Mouse (Mus musculus): ENCODE measurements around the gene Il1b. TPM values are rescaled to one million over a fixed set of nuclear protein-coding genes. Genes with fewer than 3 reads are reported as not detected.

Il1b gene
- polyA plus RNA-seq (2015; fragmentation: Nextera tagmentation; extraction: Ambion mirVana), result 0.22 and 0.61 TPM in 2 replicates

DNA sequence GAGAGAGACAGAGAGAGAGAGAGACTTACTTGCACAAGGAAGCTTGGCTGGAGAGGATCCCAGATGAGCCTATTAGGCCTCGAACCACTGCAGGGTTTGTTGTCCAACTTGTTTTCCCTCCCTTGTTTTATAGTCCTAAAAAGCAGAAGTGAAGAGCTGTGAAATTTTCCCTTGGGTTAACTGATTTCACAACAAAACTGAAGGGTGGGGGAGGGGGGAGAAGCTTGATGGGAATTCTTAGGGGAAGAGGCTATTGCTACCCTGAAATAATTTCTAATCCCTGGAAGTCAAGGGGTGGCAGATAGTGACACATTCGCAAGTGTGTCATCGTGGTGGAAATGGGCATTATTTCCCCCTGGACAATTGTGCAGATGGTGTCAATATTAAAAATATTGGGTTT is at the start of gene Il1b:
TSS of gene Il1b (minus strand) at position 101 of the 400 bp plus-strand sequence.
- H3K9me3 ChIP-seq (ENCODE audit: control insufficient read depth, low read length), result no peaks in the 10 kb centered on the region
- no peak within 1 kb of the TSS for H3K4me2 ChIP-seq (replicated peaks; ENCODE audit: low read depth)
- no peak within 1 kb of the TSS for H3K9ac ChIP-seq (ENCODE audit: low read length)
- H3K4me1 ChIP-seq (replicated peaks; ENCODE audit: control insufficient read depth, insufficient read depth), result no peaks in the 10 kb centered on the region
- TF ChIP-seq CTCF (IDR thresholded peaks at IDR 0.05; ENCODE audit: low read depth) (no peak), EP300 (optimal IDR thresholded peaks at IDR 0.05) (no peak)
- no peaks in the 10 kb centered on the region for H3K36me3 ChIP-seq (ENCODE audit: control insufficient read depth, insufficient read depth, low read length)
- 85% methylated on average over 3 of the region's 3 CpGs for WGBS
- DNase-seq (ENCODE audit: low spot score) (no peak), ATAC-seq (ENCODE audit: low FRiP score, low TSS enrichment) (no peak)
- no peak within 1 kb of the TSS for H3K27ac ChIP-seq (replicated peaks)
- no peak within 1 kb of the TSS for H3K4me3 ChIP-seq (ENCODE audit: low read depth, low read length)
- no peaks in the 10 kb centered on the region for H3K27me3 ChIP-seq (ENCODE audit: control insufficient read depth, insufficient read depth, low read length)

DNA sequence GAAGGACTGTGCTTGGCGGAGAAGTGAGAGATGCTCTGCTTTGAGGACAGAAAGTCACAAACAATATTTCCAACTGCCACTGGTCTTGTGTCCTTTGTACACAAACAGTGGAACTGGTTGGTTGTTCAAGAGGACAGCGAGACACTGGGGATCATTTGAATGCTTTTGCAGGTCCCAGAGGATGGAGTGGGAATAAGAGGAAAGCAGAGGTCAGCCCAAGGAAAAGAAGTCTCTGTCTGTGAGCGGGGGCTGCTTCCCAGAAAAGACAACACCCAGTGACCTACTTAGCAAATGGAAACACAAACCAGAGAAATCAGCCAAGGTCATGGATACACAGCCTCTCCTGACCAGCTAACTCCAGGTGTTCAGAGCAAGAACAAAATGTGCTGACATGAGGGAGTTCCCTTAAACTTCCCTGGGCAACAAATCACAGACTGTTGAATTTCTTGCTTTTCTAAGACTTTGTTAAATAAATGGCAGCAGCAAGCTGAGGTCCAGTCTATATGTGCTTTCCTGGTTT is 48.5 kb upstream of the Il1b start:
- Histone ChIP-seq H3K4me1 (replicated peaks; ENCODE audit: control insufficient read depth, insufficient read depth) (no peaks in the 10 kb centered on the region), H3K4me2 (replicated peaks; ENCODE audit: low read depth) (no peak overlapping the region), H3K36me3 (ENCODE audit: control insufficient read depth, insufficient read depth, low read length) (no peaks in the 10 kb centered on the region), H3K27me3 (ENCODE audit: control insufficient read depth, insufficient read depth, low read length) (no peaks in the 10 kb centered on the region), H3K27ac (replicated peaks) (no peak overlapping the region), H3K4me3 (ENCODE audit: low read depth, low read length) (no peak overlapping the region), H3K9ac (ENCODE audit: low read length) (no peak overlapping the region), H3K9me3 (ENCODE audit: control insufficient read depth, low read length) (no peaks in the 10 kb centered on the region)
- ATAC-seq (ENCODE audit: low FRiP score, low TSS enrichment) (no peak), DNase-seq (ENCODE audit: low spot score) (no peak)
- TF ChIP-seq CTCF (IDR thresholded peaks at IDR 0.05; ENCODE audit: low read depth) (no peak), EP300 (optimal IDR thresholded peaks at IDR 0.05) (no peak)
- 80% methylated on average over 3 of the region's 3 CpGs for WGBS

DNA sequence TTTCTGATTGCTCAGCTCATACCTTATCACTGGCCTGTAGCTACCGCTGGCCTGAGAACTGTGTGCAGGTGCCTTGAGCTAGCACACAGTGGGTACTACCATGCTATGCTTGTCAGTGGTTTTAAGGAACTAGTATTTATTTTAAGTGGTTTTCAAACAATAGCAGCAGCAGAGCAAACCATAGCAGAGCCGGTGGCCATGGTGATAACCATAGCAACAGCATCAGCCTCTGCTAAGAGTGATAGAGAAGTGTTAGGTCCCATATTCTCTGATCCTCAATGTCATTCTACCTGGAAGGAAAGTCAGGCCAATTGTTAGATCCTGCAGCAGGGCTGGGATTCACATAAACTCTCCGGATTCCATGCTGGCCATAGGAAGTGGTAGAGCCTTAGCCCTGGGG is 43.7 kb upstream of the Il1b start:
- no peak overlapping the region for H3K9ac ChIP-seq (ENCODE audit: low read length)
- H3K4me3 ChIP-seq (ENCODE audit: low read depth, low read length), result no peak overlapping the region
- no peaks in the 10 kb centered on the region for H3K36me3 ChIP-seq (ENCODE audit: control insufficient read depth, insufficient read depth, low read length)
- 77% methylated on average over 3 of the region's 3 CpGs for WGBS
- H3K4me1 ChIP-seq (replicated peaks; ENCODE audit: control insufficient read depth, insufficient read depth), result no peaks in the 10 kb centered on the region
- DNase-seq (ENCODE audit: low spot score) (no peak), ATAC-seq (ENCODE audit: low FRiP score, low TSS enrichment) (no peak)
- no peaks in the 10 kb centered on the region for H3K27me3 ChIP-seq (ENCODE audit: control insufficient read depth, insufficient read depth, low read length)
- no peak overlapping the region for H3K27ac ChIP-seq (replicated peaks)
- no peaks in the 10 kb centered on the region for H3K9me3 ChIP-seq (ENCODE audit: control insufficient read depth, low read length)
- TF ChIP-seq EP300 (optimal IDR thresholded peaks at IDR 0.05), result no peak
- TF ChIP-seq CTCF (IDR thresholded peaks at IDR 0.05; ENCODE audit: low read depth), result no peak
- no peak overlapping the region for H3K4me2 ChIP-seq (replicated peaks; ENCODE audit: low read depth)

DNA sequence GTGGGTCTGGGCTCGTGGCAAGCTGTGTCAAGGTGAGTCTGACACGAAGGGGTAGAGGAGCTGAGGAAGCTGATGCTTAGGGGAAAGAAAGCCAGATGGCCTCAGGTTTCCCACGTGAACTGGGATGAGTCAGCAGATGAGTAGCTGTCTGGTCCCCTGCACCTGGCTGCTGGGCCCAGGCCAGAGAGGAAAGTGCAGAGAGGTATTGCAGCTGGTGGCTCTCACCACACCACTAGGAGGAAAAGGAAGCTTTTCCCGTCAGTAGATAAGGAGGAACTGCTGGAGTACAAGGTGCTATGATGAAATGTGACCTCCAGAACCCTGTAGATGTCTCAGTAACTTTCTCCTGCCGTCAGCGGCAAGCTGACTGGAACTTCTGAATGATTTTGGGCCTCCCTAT is 42.5 kb upstream of the Il1b start:
- Histone ChIP-seq H3K9me3 (ENCODE audit: control insufficient read depth, low read length) (no peaks in the 10 kb centered on the region), H3K9ac (ENCODE audit: low read length) (no peak overlapping the region), H3K27ac (replicated peaks) (no peak overlapping the region), H3K27me3 (ENCODE audit: control insufficient read depth, insufficient read depth, low read length) (no peaks in the 10 kb centered on the region), H3K4me1 (replicated peaks; ENCODE audit: control insufficient read depth, insufficient read depth) (no peaks in the 10 kb centered on the region), H3K4me2 (replicated peaks; ENCODE audit: low read depth) (no peak overlapping the region), H3K36me3 (ENCODE audit: control insufficient read depth, insufficient read depth, low read length) (no peaks in the 10 kb centered on the region), H3K4me3 (ENCODE audit: low read depth, low read length) (no peak overlapping the region)
- no peak for DNase-seq (ENCODE audit: low spot score)
- no peak for ATAC-seq (ENCODE audit: low FRiP score, low TSS enrichment)
- no peak for TF ChIP-seq EP300 (optimal IDR thresholded peaks at IDR 0.05)
- TF ChIP-seq CTCF (IDR thresholded peaks at IDR 0.05; ENCODE audit: low read depth), result no peak
- WGBS, result 50% methylated on average over 6 of the region's 6 CpGs

DNA sequence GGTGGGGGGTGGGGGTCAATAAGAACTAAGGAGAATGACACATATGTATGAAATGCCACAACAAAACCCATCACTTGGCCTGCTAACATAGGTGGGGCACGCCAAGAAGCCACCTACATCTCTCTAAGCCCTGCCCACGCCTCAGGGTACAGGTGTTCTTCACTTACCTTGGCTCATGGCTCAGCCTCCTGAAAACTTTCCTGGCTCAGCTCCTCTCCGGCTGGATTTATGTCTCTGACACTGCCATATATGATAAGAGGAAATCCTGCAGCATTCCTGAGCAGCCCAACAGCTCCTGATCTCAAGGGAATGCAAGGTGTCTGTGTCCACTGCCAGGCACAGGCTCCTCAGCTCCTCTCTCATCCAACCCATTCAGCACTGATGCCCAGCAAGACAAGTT is 40.7 kb upstream of the Il1b start:
- no peak overlapping the region for H3K9ac ChIP-seq (ENCODE audit: low read length)
- no peak overlapping the region for H3K27ac ChIP-seq (replicated peaks)
- no peaks in the 10 kb centered on the region for H3K27me3 ChIP-seq (ENCODE audit: control insufficient read depth, insufficient read depth, low read length)
- ATAC-seq (ENCODE audit: low FRiP score, low TSS enrichment) (no peak), DNase-seq (ENCODE audit: low spot score) (no peak)
- H3K4me3 ChIP-seq (ENCODE audit: low read depth, low read length), result no peak overlapping the region
- TF ChIP-seq CTCF (IDR thresholded peaks at IDR 0.05; ENCODE audit: low read depth) (no peak), EP300 (optimal IDR thresholded peaks at IDR 0.05) (no peak)
- H3K4me2 ChIP-seq (replicated peaks; ENCODE audit: low read depth), result no peak overlapping the region
- H3K9me3 ChIP-seq (ENCODE audit: control insufficient read depth, low read length), result no peaks in the 10 kb centered on the region
- 55% methylated on average over 3 of the region's 3 CpGs for WGBS
- no peaks in the 10 kb centered on the region for H3K4me1 ChIP-seq (replicated peaks; ENCODE audit: control insufficient read depth, insufficient read depth)
- no peaks in the 10 kb centered on the region for H3K36me3 ChIP-seq (ENCODE audit: control insufficient read depth, insufficient read depth, low read length)

DNA sequence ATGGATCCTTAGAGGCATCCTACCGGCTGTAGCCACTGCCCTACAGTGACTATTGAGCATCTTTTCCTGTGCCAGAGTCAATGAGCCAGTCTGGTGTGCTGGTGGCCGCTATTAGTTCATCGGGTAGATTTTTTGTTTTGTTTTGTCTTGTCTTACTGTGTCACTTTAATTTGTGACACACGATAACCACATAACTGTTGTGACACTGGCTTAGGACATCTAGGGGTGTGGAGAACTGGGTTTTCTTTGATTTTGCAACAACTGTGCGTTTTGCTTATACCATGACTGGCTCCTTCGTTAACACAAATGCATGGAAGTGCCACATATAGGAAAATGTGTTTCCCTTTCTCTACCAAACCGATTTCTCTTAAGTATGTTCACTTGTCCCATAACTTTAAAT is 39.4 kb upstream of the Il1b start:
- Histone ChIP-seq H3K9ac (ENCODE audit: low read length) (no peak overlapping the region), H3K27me3 (ENCODE audit: control insufficient read depth, insufficient read depth, low read length) (no peaks in the 10 kb centered on the region), H3K4me3 (ENCODE audit: low read depth, low read length) (no peak overlapping the region), H3K4me1 (replicated peaks; ENCODE audit: control insufficient read depth, insufficient read depth) (no peaks in the 10 kb centered on the region), H3K9me3 (ENCODE audit: control insufficient read depth, low read length) (no peaks in the 10 kb centered on the region), H3K4me2 (replicated peaks; ENCODE audit: low read depth) (no peak overlapping the region), H3K27ac (replicated peaks) (no peak overlapping the region), H3K36me3 (ENCODE audit: control insufficient read depth, insufficient read depth, low read length) (no peaks in the 10 kb centered on the region)
- 88% methylated on average over 7 of the region's 7 CpGs for WGBS
- ATAC-seq (ENCODE audit: low FRiP score, low TSS enrichment), result no peak
- no peak for DNase-seq (ENCODE audit: low spot score)
- TF ChIP-seq EP300 (optimal IDR thresholded peaks at IDR 0.05), result no peak

Data from stomach, postnatal 0 days (tissue).